Mouse (Mus musculus): ENCODE data around the gene Anxa6.

Gene Anxa6

DNA sequence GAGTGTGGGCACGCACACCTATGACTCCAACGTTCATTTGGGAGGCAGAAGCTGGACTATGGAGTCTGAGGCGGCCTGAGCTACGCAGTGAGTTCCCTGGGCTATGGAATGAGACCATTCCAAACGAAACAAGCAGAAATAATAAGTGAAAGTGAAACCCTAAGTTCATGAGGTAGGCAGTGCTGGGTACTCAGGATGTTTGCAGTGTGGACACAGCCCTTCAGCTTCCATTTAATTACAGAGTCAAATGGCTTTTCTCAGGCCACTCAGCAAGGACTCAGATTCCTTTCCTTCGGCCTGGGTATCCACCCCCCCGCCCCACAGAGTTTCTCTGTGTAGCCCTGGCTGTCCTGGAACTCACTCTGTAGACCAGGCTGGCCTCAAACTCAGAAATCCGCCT is 103.5 kb downstream of the Anxa6 start:
- DNase-seq (ENCODE audit: low spot score in 2 of 2), result no peak

DNA sequence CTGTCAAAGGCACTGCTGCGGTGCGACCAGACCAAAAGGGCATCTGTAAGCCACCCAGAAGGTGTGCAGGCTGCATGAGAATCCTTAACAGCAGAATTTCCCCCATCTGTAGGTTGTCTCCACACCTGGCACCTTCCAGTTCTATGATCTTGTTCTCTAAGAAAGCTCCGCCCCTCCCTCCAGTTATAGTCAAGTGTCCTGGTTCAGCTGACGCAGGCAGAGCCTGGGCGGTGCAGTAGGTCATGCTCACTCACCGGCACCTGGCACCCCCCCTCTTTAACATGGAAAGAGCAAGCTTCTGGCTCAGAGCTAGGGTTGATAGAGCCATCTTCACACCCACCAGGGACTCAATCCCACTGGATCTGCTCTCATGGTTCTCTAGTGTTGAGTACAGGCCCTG is 104.0 kb downstream of the Anxa6 start:
- no peak for DNase-seq (ENCODE audit: low spot score in 2 of 2)
